Mouse (Mus musculus): ENCODE measurements around the gene Kpna6. TPM values are rescaled to one million over a fixed set of nuclear protein-coding genes. Genes with fewer than 3 reads are reported as not detected.
A peak's percentile ranks its signal among the peaks of the same experiment; 100 is the strongest.

Kpna6 gene
- total RNA-seq, 2 experiments from 2014 or later, result 56.4 to 63.3 TPM

DNA sequence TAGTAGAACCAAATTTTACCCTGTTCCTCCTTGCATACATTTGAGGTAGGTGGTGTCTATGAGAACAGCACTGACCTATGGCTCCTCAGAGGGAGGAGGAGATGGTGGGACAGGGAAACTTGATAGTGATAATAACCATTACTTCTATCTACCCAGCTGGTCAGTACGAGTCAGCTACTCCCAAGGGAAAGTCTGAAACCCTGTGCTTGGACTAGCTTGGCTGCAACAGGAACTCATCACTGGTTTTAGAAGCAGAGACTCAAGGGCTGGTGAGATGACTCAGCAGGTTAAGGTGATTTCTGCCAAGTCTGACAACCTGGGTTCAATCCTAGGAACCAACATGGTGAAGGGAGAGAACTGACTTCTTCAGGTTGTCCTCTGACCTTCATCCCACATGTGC, 23.9 kb downstream of the Kpna6 start:
- no peak for DNase-seq

DNA sequence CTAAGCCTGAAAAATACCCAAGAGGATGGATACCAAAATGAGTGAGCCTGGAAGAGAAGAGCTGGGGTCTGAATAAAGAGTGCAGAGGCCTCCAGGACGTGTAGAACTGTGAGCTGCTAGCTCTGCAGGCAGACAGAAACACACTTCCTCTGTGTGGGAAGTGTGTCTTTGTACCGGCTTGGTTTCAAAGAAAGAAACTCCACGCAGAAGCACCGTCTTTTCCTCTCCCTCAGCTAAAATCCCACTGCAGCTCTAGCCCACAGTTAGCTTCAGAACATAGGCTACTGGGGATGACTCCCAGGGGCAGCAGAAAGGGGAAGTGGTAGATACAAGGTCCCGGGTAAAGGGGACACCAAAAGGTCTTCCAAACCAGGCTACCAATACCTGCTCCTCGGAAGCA, 27.4 kb downstream of the Kpna6 start:
- no peak for DNase-seq

DNA sequence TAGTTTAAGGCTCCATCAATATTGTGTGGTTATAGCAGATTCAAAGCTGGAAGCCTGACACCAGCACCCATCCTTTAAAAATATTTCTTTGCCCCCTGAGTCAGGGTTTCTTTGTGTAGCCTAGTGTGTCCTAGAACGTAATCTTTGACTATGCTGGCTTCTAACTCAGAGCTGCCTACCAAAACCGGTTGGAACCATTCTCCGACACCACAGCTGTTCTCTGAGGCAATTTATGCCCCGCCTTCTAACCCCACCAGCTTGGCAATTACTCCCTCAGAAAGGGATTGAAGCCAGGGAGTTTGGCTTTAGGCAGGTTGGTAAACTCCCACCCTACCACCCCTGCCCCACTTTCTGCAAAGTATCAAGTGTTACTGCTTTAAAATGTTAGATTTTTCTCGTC, 30.8 kb downstream of the Kpna6 start:
- DNase-seq, result no peak

DNA sequence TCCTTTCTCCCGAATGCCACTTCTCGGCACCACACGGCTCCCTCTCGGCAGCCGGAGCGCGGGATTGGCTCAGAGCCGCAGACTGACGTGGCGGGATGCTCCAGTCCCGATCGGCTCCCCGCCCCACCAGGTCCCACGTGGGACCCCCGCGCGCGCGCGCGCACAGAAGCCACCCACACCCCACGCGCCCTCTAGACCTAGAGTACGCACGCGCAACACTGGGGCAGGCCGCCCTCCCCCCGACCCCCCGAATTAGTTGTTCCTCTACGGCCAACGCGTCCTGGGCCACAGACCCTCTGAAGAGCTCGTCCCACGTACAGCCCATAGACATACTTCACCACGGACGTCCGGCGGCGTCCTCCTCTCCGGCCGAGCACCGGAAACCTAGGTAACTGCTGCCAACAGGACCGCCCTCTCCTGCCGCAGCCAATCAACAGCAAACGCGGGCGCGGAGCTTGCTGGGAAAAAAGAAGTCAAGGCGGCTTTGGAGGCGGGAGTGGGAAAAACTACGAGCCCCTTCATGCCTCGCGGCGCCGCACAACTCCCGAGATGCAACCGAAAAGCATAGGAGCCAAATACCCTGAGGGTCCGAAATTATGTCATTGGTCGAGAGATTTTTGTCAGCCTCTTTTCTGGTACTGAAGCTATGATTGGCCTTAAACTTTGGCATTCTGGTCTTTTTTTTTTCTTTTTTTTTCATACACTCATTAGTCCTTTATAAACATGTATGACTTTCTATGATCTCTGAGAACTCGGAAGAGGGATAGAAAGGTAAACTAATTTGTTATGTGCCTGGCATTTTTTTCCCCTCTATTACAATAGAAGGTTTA, 31.7 kb downstream of the Kpna6 start, which contains the start of gene Txlna:
Gene Txlna (minus strand): TSS at position 428 of the 830 bp plus-strand sequence.
- peak; percentile 97 for DNase-seq

DNA sequence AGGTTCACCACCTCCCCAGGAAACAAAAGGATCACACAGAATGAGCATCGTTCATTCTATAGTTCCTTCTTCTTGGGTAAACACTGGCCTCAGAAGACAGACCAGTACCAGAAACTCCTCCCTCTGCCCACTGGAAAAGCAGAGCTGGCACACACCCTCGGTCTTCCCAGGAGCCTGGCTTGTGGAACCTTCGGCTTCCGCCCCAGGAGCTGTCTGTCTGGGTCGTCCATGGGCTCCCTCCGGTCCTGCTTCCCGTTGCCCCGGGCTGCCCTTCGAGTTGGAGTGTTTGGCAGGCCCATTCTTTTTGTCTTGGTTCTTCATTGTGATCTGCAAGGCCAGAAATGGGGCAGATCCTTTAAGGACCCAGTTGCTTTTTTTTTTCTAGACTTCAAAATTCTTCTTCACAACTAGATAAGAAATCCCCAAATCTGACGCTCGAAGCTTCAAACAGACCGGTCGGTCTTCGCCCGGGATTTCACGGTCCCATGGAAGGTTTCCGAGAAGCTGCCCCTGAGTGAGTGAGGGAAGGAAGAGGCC, 32.4 kb downstream of the Kpna6 start:
- DNase-seq, result peak; percentile 46

DNA sequence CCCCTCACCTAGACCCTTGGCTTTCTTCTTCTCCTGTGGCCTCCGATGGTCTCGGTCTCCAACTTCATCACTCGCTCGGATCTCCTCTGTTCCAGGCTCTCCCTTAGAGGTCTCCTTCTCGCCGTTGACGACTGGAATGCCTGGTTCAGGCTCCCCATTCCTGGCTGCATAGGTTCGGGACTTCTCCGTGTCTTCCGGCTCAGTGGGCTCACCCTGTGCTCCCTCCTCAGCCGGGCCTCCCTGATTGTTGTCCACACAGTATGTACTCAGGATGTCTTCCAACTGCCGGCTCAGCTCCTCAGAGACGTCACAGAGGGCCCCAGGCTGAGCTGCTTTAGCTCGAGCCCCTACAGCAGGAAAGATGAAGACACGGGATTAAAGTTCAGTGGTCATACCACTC, 33.3 kb downstream of the Kpna6 start:
- DNase-seq, result no peak

DNA sequence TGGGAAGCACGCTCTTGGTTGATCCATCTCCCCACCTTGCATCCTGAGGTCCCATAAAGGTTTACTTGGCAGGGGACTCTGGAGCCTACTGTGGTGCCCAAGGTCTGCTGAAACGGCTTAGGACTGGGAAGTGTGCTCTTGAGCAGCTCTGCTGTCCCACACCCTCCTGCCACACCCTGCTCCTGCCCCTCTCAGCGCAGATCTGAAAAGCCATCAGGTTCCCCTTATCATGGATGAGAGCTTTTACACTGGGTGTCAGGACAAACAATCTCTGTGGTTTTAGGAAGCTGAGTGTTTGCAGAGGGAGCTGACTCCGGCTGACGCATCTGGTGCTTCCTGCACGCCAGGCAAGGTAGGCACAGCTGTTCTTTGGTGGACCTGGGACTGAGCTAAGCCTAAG, 38.7 kb downstream of the Kpna6 start:
- DNase-seq, result no peak

DNA sequence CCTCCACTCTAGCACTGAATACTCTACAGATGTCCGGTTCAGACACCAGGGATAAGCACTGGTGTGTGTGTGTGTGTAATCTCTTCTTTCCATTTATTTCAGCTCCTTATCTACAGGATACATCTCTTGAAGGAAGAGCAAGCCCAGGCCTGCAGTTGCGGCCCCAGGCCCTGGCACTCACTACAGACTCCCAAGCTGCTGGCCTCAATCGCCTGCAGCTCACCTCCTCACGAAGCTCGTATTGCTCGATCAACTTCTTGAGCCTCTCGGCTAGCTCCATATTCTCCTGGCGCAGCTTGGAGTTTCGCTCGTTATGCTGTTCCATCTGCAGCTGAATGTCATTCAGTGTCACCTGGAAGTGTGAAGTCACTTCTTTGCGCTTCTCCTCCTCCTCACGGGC, 40.7 kb downstream of the Kpna6 start:
- no peak for DNase-seq

DNA sequence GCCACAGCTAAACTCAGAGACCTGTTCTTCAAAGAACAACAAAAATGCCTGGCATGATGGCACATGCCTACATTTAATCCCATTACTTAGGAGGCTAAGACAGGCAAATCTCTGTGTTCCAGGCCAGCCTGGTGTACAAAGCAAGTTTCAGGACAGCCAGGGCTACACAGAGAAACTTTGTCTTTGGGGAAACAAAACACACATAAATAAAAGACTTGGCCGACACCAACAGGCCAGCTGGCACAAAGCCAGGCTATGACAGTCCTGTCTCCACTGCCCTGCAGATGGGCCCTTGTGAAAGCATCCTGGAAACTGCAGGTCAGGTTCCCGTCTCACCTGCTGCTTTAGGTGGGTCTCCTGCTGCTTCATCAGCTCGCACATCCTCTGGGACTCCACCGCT, 41.6 kb downstream of the Kpna6 start:
- peak; percentile 39 for DNase-seq

DNA sequence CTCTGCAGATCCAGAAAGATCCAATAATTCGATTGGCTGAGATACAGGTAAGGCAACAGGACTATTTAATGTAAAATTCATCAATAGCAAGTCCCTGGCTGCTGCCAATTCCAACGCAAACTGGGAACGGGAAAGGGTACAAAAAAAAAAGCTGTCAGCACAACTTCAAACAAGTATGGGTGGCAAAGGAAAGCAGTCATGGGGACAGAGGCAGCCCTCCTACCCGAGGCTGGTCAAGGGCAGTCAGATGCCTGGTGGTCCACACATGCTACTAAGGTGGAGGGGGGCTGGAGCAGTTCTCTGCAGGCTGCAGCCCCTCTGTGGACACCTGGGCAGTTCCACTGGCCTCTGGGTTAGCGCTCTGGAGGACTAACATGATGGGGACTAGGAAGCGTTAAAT, 46.5 kb downstream of the Kpna6 start:
- no peak for DNase-seq

DNA sequence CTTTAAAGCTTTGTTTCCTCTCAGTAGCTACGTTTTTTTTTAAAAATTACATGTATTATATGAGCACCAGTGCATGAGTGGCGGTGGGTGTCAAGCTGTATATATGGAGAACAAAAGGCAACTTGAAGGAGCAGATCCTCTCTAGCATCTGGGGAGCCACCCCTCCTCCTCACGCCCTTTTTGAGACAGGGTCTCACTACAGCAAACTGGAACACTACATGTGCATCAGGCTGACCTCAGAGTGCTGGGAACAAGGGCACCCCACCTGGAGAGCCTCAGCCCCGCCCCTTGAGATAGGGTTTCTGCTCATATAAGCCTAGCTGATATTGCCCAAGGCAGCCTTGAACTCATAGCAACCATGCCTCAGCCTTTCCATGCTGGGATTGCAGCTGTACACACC, 47.1 kb downstream of the Kpna6 start:
- DNase-seq, result no peak

DNA sequence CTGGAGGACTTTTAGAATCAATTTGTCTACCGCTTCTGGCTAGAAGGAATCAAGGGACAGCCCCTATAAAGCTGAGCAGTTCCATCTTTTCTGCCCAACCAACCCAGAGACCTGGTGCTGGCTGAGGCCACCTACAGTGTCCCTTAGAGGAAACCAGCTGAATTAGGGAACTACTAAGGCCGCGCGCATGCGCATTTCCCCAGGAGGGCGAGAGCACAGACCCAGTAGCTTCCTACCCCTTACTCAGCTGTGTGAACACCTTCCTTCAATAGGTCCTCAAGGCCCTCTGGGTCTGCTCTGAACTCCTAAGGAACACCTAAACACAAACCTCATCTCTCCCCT, 47.6 kb downstream of the Kpna6 start:
- DNase-seq, result peak; percentile 36

DNA sequence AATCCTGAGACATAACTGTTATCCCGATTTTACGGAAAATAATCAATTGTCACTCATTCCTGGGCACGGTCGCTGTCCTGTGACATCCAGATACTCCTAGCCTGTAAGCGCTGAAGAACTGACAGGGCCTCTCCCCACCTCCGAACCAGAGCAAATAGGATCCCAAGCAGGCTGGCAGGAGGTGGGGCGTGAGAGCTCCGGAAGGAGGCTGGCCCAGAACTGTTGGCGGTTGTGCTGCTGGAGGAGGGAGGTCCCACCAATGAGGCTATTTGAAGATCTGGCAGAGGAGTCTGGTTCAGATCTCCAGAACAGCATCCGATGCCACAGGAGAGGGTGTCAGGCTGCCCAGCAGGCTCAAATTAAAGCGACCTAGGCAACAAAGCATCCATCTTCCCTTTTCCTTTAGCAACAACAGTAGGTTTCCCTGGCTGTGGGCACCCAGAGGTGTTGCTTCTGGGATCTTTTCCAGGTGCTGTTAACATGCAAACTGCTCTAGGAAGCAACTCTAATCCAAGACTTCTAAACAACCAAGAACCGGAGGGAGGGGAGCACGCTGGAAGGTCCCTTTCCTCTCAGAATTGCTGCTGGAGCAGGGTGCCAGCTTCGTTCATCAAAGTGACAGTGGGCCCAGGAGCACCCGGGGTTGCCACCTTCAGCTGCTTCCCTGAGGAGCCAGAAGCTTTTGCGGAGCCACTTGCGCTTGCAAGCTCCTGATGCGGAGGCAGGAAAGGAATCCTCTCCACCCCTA, 48.1 kb downstream of the Kpna6 start:
- peak; percentile 71 for DNase-seq

DNA sequence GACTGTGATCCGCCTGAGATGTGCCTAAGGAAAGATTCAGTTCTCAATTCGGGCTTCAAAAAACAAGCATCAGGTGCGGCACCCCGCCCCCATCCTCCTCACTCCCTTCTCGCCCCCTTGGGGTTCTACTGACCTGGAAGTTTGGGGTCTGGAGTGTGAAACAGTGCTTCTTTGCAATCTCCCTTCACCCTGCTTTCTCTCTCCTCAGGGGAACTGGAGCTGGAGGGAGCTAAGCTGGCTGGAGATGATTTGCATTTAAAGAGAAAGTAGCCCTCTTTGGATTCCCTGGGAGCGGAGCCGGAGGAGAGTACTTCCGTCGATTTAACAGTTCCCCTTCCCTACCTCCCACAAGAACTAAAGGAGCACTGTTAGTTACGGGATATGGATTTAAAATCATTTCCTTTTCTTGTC, 48.9 kb downstream of the Kpna6 start, which contains the start of gene Ccdc28b:
Gene Ccdc28b (minus strand): TSS at position 267 of the 411 bp plus-strand sequence.
- DNase-seq, result no peak

DNA sequence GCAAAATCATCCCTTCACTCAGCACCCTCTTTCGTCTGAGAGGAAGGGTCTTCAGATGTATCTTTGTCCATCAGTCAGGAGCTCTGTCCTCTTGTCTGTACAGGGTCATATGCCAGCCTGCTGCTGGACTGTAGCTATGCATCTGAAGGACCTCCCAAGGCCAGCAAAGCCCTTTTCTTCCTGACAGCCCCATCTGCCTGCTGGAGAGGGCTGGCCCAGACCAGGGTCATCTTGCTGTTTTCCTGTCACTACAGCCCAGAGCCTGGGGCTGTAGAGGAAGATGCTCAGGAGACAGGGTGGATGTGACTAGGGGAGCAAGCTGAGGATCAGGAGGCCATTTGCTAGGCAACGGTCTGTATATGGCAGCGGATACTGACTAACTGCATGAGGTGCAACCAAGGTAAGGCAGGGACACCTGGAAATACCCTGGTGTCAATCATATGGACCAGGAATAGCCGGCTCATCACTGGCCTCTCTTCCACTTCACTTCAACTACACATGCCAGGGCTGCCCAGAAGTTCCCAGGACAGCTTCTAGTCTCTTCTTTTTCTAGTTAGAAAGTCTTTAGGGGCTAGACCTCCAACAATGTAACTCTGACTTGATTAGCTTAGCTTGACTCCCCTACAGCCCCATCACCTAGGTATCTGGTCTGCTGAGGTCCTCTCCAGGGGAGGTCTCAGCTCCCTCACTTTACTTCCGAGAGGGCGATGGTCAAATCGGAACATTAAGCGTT, 49.6 kb downstream of the Kpna6 start:
- no peak for DNase-seq

DNA sequence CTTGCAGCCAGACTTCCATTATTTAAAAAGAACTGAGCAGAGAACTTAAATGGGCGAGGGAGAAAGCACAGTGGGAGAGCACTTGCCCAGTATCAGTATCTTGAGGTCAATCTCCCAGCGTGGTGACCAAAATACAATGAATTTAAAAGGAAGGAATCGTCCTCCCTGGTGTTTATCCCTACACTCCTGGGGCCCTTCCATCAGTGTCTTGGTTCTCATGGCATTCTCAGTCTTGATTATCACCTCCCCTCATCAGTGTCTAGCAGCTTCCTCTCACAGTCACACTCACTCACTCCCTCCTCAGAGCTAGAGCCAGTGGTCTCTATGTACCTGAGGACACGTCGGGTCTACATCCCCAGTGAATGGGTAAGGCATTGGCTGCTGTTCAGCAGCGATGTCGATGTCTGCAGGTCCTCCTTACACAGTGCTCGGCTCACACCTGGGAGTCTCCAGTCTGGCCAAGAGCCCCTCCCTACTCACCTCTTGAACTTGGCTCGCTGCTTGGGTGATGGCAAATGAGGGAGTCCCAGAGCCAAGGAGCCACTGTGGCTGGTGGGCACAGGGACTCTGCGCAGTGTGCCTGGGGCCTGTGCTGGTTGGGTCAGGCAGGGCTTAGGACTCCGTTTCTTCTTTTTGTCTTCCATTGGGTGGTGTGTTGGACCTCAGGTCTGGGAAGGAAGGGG, 50.3 kb downstream of the Kpna6 start:
- DNase-seq, result no peak

DNA sequence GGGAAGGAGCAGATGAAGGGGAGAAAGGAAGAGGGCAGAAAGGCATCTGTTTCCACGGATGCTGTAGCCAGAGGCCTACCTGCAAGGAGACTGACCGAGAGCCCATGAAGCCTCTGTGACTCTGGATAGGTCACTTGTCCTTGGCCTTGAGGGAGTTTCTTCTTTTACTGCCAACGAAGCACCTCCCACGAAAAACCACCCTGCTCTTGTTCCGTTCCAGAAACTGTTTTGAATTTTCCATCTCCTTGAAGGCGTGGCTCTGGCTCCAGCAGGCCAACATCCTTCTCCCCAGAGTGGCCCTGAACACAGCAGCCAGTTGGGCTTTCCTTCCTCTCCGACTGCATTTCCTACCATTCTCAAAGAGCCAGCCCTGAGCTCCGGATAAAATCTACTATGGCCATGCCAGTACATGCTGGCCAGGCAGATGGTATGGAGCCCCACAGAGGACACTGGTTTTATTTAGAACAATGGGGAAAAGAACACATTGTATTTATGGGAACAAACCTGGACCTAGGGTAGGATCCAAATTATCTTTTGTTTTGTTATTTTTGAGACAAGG, 51.2 kb downstream of the Kpna6 start:
- DNase-seq, result no peak

DNA sequence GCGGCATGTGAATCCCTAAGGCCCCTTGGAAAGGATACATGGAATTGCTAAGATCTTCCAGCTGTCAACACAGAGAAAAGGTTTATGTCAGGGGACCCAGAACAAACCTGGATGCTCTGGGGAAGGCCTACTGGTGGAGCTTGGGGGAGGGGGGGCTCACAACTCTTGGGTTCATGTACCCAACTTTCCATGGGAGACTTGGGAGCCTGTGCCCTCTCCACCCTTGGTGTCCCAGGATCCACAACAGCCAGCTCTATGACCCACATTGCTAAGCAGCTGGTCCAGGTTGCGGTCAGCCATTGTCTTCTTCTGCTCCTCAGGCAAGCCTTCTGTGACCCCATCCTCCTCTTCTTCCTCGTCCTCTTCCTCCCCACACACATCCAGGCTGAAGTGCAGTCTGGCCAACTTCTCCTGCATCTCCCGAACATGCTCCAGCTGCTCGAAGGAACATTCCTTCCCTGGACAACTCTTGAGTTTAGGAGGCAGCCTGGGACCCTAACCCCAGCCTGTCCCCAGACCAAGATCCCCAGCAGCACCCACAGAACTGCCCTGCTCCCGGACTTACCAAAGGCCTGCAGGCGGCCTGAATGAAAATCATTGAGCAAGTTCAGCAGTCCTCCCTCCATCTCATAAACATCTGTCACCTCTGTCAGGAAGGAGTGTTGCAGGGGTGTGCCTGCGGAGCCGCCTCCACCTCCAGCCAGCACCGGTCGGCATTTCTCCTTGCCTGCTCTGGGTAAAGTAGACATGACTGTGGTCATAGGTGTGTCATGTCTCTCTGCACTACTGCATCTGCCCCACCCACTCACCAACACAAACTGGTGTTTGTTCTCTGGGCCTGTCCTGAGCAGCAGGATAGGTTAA, 51.9 kb downstream of the Kpna6 start:
- DNase-seq, result no peak

DNA sequence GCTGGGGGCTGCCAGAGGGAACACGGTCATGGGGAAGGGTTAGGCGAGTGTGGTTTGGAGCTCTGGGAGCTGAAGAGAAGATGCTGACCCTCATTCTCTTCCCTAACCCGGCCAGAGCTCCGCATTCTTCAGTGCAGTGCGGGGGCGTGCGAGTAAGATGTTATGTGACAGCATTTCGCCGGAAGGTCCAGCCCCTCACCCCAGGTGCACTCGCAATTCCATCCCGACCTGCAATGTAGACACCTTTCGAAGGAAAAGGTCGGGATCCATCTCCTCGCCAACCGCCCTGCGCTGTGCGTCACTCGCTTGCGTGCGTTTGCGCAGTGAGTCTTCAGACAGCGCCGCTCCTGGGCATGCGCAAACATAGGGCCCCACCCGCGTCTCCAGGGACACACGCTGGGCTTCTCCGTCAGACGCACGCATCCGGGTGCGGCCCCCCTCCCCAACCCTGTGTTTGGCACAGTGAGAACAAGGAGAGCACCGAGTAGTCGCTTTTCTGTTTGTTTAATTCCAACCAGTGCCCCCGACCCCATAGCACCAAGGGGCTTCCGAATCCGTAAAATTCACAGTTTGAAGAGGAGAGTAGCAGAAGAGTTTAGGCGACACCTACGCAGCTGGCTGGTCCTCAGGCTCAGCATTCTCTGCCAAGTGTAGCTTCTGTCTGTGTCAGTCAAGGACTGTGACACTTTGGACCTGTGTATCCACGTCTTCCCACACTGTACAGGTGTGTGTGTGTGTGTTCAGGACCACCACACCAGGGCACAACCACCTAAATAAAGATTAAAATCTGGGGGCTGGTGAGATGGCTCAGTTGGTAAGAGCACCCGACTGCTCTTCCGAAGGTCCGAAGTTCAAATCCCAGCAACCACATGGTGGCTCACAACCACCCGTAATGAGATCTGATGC, 53.5 kb downstream of the Kpna6 start, which contains the start of gene Iqcc:
Gene Iqcc (minus strand): TSS at position 314 of the 906 bp plus-strand sequence.
- peak; percentile 95 for DNase-seq

Measured in gastrocnemius, postnatal 10 days (tissue).